Mouse (Mus musculus) lung, postnatal 4 days (tissue): Measurements from ENCODE around the gene Smpx.

Experiments used
- DNase-seq, 2 experiments: peaks; one replicate each; pipeline ENCODE4 v3.0.0; 2021

The Smpx gene

DNA sequence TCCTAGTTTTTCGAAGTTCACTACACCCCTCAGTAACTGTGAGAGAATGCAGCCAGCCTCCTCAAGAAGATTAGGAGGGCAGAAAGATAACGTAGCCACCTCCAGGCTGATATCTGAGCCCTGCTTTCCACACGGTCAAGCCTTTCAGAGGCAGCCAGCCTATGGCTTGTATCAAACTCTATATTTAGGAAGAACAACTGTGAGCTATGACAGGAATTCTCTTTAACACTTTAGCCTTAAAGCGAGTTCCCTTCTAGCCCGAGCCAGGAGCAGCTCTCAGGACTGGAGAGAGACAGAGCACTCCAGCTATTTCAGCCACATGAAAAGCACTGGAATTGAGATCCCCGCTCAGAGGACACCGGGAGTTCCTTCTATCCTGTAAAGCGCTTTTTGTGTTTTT lies at the start of gene Smpx:
Gene Smpx, plus strand, starts transcription at position 49 of the 400 bp plus-strand sequence.
- no peak for DNase-seq

DNA sequence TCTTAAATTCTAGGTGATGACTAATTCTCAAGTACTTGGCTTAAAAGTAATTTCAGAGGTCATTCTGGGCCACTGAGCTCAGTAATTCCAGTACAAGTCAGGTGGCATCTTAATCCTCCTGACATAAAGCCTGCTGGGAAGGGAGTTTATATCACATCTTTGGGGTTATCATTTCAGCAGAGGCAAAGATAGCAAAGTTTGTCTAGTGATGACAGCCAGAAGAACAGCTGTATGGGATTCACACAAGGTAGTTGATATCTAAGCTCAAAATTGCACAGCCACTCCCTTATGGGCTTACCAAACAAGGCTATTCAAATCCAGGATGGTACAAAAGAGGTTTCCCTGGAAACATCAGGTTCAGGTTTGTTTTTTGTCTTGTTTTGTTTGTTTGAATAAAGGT lies 43.7 kb upstream of the Smpx start:
- DNase-seq, result no peak

DNA sequence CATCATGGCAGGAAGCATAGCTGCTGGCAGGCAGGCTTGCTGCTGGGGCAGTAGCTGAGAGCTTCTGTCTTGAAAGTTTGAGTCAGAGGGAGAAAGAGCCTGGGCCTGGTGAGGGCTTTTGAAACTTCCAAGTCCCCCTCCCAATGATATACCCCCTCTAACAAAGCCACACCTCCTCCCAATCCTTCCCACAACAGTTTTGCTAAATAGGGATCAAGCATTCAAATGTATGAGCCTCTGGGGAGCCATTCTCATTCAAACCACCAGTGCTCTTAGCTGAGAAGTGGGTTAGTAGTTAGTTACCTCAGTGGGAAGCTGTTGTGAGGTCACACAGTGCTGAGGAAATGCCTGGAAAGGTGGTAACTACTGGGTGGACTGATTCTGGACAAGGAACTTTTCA lies 41.4 kb upstream of the Smpx start:
- no peak for DNase-seq

DNA sequence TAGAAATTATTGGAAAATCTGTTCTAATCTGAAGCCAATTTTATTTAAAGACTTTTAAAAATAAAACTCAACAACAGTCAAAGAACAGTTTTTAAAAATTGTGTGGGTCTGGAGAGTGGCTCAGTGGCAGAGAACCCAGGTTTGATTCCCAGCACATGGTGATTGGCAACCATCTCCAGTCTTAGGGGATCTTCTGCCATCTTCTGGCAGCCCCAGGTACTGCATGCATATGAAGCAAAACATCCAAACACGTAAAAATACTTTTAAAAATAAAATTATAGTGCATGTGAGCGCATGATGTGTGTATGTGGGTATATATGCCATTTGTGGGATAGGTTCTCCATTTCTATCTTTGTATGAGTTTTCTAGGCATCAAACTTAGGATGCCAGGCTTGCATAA lies 26.9 kb upstream of the Smpx start:
- DNase-seq, result no peak

DNA sequence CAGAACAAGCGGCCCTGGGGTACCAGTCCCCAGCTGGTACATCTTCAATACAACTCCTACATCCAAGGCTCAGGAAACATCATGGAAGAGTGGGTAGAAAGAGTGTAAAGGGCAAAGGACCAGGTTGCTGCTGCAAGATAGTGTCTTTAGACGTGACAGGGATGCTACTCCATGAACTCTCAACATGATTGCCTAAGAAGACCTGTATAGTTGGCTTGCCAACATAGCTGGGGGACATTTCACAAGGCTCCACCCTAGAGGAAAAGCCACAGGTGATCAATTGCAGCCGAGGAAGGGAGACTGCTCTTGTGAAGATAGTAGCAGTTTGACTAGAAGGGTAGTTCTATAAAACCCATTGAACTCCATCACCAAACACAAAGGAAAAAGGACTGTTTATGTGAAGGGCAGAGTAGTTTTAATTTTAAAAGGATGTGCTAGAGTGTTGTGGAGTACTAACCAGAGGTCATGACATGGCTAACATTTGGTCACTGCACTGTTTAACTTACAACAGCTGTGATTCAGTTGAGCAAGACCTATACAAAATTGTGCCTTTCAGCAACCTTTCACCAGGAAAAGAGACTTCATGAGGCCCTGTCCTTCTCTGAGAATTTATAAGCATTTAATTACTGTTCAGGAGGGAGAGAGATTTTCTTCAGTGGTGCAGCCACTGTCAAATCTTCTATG lies 23.9 kb upstream of the Smpx start:
- no peak for DNase-seq

DNA sequence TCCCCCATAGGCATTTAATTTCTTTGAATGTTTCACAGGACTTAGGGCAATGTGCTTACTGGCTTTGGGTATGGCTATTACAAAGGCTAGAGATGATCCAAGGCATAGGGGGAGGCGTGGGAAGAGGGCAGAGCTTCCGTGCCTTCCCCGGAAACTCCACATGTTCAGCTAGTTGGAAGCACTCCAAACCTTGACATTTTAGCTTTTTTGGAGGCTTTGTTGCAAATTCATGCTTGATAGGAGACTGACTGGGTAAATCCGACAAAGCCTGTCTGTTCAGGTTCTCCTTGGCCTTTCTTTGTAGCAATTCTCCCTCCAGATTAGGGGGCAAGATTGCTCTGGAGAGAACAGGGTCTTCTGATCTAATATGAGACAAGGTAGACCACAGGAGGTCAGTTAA lies 7.5 kb upstream of the Smpx start:
- no peak for DNase-seq

GRCm38 (mm10) chrX:157697591-157698135 lies 1.0 kb upstream of the Smpx start:
- peak; percentile 8 to 53 for DNase-seq

DNA sequence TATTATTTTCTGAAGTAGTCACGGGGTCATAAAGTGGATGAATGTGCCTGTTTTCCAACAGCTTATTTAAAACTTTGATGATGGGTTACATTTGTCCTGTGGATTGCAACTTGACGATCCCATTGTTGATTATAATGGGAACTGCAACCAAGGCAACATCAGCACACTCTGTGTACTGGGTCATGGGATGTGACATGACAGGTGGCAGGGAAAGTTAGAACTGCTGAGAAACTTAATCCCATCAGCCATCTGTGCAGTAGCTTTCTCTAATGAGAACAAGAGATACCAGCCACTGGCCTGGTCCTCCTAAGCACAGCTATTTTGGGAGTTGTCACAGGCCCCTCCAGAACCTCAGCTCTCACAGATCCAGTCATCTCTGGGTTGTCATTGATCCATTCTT lies 8.5 kb downstream of the Smpx start:
- DNase-seq, result no peak

DNA sequence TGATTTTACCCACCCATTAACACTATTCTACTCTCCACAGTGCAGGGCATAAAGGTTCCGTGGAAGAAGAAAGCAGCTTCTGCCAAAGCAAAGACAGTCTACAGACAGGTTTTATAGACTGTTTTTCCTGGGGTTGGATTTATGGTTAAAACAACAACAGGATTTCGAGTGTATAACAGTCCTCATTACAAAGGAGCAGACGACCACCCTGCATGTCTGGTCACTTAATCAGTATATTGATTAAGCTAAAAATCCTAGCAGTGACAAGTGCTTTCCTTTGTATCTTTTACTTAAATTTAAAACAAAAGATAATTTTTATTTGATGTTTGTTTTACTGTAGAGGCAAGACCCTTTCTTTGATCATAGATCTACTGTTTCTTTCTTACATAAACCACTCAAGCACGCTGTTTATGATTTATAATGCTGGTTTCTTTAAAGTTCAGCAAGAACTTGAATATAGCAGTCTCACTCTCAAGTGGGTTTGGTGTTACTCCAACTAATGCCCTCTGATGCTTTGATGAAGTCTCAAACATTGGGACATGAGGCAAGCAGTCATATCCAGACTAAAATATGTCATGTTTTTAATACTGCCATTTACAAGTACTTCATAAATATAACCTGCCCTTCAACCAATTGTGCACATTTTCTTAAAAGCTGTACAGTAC lies 10.0 kb downstream of the Smpx start:
- no peak for DNase-seq

DNA sequence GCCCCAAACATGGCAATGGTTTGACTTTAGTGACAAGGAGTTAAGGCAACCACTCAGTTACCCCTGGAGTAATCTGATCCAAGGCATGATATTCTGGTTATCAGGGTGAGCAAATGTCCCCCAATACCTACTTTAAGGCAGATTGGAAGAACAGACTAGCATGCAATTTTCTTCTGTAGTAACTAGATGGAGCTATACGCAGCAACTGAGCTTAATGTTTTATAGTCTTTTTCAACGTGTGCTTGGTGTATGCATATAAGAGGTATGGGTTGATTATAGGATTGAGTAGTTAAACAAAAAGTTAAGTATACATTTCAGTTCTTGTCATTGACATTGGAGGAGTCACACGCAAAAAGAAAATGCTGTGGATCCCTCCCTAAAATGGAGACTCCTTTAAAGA lies 21.2 kb downstream of the Smpx start:
- no peak for DNase-seq

DNA sequence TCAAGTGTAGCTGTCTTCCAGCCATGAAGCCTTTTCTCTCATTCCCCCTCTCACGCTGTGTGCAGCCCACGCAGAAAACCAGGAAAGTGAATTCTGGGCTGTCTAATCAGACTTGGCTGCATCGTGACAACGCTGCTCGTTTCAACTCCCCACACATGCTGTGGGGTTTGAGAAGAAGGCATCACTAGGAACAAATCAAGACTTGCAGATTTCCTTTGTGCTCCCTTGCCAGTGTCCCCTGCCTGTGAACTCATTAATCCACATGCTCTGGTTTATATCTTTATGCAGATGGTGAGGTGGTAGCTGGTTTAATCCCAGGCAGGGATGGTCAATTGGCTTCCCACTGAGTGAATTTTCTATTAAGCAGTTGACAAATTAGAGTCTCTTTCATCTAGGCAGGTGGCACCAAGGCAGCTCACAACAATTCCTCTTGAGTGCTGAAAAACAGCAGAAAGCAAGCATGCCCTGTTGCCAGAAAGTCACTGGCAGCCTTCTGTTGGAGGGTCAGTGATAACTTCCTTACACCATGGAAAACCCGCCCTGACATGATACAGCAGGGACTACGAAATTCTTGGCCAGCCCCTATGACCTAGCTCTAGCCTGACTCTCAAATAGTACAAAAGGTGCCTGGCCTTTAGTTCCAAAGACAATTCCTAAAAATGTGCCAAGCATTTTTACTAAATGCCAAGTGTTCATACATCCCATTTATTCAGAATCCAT lies 32.1 kb downstream of the Smpx start:
- DNase-seq, result no peak

- DNase-seq, result peak; percentile 61 to 69
Observed at GRCm38 (mm10) chrX:157731658-157732314, 33.1 kb downstream of the Smpx start.

- DNase-seq, result no peak
Observed at GRCm38 (mm10) chrX:157732346-157732745, 33.6 kb downstream of the Smpx start.

GRCm38 (mm10) chrX:157733836-157734235 lies 35.1 kb downstream of the Smpx start:
- DNase-seq, result no peak

- DNase-seq, result no peak
Observed at GRCm38 (mm10) chrX:157734341-157734740, 35.6 kb downstream of the Smpx start.

GRCm38 (mm10) chrX:157747815-157748544 lies 49.3 kb downstream of the Smpx start:
- no peak for DNase-seq

- DNase-seq, result no peak
Observed at GRCm38 (mm10) chrX:157754559-157754958, 55.8 kb downstream of the Smpx start.

DNA sequence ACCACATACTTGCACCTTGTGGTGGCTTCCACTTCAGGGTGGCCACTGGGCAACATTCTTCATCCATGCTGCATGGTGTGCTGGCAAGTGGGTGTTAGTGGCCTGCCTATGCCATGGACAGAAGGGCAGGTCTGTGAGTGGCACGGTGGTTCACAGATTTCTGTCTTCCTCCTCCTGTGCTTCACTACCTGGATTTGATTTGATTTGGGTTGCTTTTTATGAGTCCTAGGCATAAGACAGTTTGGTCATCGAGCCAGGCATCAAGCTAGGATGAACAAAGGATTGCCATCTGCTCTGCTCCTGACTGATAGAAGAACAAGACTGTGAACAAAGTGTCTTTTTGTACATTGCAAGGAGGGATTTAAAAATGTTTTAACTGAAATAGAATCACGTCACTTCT lies 63.8 kb downstream of the Smpx start:
- no peak for DNase-seq

DNA sequence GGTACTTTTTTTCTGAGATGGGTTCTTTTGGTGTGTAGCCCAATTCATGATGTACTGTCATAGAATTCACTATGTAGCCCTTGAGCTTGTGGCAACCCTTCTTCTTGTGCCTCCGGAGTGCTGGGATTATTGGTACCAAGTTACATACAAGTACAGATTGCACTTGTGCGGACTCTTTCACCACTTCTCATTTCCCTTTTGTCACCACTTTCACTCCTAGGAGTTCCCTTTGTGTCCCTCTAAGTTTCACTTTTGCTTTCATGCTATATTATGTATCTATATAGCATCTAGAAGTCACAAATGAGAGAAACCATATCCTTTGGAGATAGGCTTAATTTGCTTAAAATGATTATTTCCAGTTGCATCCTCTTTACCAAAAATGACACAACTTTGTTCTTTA lies 103.0 kb downstream of the Smpx start:
- DNase-seq, result no peak
